Mouse (Mus musculus) mesoderm, embryonic 11.5 days (tissue): Measurements from ENCODE around the gene Arv1.

Experiments
- DNase-seq: peaks from one replicate; pipeline ENCODE4 v3.0.0-alpha.2; 2012; ENCODE audit warnings: low read depth, low spot score

The Arv1 gene

DNA sequence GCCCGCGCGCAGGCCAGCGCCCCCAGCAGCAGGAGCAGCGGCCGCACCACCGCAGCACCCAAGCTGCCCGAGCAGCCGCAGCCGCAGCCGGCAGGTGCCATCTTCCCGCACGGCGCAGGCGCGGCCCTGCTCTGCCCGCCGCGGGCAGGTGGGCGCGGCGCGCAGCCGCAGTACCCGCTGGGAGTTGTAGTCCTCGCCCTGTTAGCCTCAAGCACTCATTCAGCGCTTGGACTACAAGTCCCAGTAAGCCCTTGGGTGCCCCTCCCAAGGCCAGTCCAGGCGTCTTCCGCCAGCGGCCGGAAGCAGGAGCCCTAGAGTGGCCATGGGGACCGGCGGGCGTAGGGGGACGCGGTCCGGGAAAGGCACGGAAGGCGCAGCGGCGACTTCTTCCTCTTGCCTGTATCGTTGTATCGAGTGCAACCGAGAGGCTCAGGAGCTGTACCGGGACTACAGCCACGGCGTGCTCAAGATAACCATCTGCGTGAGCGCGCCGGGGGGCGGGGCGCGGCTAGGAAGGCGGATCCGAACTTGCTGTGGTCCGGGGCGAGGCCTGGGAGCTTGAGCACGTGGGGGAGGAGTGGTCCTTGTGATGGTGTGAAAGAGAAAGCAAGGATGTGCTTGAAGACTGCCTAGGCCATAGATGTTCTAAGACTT lies at the start of gene Arv1, which contains the start of gene Ttc13:
Arv1 (plus strand) TSS at position 278 of the 654 bp plus-strand sequence.
Ttc13 (minus strand) TSS at position 122 of the 654 bp plus-strand sequence.
- DNase-seq: peak; percentile 98

DNA sequence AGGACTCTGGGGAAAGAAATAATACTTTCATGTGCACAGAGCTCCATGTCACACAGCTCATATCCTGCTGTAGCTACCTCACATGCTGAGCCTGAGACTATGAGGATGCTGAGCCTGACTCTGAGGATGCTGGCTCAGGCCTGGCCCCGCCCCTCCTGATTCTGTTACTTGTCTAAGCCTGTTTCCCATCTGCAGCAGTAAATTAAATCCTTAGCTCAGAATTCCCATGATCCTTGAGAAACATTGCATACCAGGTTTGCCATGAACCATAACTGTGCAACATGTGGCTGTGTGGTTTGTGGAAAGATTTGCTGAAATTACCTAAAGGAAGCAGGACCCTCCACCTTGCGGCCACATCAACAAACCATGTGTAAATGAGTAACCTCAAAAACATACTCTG lies 49.6 kb upstream of the Arv1 start:
- DNase-seq: peak; percentile 24

DNA sequence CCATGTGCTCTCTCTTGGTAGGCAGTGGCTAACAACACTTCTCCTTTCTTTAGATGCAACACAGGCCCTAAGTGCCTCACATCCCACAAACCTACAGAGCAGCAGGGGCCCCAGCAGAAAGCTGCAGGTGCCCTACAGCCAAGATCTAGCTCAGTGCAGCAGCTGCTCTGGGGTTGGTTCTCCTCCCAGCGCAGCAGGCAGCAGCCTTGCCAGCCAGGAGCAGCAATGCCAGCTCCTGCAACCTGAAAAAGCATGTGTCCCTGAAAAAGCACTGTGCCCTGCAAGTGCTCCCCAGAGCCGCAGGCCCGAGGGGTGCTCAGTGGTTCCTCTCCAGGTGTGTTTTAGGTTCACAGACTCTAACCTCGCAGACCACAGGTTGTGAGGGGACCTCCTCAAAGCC lies 45.3 kb upstream of the Arv1 start:
- DNase-seq: no peak

DNA sequence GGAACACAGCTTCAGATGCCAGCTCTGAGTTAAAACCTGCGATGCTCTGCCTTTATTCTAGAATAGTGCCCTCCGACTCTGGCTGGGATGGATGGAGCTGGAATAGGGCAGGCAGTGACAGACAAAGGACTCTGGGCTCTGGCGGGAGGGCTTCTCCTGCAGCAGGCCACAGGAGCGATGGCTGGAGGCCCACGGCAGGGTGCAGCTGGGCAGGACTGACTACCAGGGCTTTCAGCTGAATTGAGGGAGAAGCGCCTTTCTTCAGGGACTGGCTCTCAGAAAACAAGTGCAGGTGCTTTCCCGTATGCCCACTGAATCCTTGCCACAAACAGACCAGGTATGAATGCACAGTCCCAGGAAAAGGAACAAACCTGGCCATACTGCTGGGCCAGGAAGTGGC lies 44.9 kb upstream of the Arv1 start:
- no peak for DNase-seq

DNA sequence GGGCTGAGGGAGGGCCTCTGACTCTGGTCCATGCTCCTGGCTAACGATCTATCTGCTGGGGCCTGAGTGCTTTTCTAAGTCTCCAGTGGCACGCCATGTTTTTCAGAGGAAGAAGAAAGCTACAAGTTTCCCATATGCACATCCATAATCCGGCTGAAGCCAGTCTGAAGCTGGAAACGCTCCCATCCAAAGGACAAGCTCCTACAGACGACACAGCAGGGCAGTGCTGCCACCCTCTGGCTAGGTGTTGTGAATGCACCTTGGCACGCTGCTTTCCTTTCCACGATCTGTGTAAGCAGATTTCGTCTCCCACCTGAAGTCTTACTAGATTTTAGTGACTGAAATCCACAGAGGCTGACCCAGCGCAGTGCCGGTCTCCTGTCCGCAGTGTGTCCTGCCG lies 44.5 kb upstream of the Arv1 start:
- peak; percentile 82 for DNase-seq

DNA sequence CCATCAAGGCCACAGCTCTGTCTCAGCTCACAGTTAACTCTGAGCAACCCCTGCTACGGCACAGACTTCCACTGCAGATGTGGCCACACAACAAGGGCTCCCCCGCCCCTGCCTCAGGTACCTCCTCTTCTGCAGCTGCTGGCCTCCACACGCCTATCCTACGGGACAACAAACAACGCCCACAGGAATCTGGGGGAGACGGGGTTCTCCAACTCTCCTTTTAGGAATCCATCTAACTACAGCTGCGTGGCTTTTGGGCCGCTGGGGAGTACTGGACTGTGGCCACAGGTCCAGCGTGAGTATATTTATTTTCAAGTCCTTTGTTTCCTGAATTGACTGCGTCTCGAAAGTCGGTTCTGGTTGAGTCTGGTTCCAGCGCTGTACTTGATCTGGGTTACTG lies 43.7 kb upstream of the Arv1 start:
- no peak for DNase-seq

DNA sequence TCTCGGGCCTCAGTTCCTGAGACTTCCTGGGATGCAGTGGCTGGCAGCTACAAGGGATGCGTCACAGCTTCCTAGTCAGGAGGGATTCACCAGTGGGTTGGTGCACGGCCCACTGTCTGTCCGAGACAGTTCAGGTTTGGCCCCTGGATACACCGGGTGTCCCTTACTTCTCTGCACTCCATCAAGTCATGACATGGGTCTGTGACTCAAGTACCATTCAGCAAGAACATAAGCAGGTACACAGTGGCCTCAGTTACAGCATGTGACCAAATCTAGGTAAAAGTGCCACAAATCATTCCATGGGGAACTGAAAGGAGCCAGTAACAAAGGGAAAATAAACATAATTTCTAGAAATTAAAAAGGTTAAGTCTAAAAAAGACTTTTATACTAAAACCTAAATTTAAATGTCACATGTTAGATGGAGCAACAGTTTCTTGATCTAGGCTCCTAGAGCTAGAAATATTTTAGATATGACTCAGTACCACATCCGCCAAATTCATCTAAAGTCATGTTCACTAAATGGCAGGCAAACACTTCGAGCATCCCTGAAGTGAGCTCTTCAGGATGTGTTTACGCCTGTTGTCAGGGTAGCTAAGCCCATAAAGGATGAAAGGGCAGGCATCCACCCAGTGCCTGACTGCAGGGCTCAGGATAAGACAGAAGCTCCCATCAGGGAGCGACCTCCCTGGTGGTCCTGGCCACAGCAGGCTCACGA lies 40.7 kb upstream of the Arv1 start:
- no peak for DNase-seq

DNA sequence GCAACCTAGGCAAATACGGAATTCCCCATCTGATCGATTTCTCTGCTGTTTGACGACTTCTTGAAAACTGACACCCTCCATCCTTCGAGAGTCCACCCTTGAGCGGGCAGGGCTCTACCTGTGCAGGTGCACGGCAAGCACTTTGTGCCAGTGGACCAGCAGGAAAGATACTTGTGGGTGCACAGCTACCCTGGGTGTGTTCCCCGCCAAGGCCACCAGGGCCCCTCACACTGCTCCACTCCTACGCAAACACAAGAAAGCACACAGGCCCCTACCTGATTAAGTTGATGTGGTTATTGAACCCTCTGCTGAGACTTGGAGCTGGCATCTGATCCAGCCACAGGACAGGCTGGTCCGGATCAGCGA lies 40.2 kb upstream of the Arv1 start:
- no peak for DNase-seq

DNA sequence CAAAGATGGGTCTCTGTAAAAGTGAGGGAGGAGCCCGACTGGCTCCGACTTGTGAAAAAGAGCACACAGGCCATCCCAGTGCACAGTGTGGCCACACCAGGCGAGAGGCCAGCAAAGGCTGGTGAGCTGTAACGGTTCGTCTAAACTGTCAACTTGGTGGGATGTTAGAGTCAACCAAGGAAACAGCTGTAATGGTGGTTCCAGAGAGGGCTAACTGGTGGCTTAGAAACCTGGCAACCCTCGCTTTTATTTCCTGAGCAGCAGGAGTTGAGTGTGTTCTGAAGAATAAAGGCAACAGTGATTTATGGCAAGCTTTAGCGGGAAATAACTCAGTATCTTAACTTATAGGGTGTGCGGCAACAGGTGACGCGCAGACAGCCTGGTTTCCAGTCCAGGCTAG lies 39.7 kb upstream of the Arv1 start:
- DNase-seq: no peak

DNA sequence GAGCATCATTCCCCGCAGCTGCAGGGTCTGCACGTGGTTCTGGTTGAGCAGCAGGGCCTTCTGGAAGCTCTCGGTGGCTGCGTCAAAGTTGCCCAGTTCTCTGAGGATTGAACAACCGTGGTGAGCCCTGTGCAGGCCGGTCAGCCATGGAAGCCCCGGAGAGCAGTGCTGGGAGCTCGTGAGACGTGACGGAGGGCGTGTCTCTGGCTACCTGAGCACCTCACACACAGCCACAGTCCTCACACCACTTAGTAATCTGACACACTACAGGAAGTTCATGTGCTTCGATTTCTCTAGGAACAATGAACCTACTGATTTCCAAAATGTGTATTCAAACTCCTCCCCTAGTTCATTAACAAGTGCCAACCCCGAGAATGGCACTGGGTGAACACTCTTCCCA lies 33.0 kb upstream of the Arv1 start:
- DNase-seq: no peak

DNA sequence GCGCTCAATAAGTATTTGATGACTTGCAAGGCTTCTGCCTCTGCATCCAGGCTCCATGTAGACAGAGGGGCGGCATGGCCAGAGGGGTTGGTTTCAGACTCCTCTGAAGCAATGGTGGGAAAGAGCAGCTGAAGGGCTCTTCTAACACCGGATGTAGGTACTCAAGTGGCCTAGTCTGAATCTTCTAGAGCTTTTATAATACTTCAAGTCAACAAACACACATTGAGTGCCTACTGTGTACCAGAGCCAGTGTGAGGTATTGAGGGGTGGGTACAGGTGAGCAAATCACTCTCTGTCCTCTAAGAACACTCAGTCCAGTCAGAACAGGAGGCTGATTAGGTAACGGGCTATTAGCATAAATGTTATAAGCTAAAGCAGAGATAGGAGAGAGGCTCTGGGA lies 30.2 kb upstream of the Arv1 start:
- no peak for DNase-seq

DNA sequence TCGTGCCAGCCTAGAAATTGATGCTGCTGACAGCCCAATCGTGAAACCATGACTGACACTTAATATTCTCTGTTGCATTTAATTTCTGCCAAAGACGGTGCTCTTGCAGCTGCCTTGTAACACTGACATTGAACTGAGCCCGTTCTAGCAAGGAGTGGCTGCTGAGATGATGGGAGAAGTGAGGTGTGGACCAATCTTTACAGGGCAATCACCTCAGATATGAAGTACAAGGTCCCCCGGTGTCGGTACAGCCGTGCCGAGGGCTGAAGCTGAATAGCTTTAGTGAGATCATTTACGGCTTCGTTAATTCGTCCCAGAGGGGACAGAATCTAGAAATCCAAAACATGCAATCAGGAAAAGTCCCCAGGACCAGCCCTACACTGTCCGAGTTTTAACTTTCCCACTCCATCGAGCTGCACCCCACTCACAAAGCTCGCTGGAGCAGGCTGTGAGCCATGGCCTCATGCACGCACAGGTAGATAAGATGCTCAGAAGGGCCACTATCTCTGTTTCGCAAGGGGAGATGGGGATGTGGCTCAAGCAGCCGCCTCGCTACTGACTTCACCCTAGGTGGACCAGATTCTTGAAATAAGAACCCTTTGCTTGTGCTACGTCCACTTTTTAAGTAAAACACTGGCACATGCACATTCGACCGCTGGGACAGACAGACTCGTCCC lies 26.4 kb upstream of the Arv1 start:
- no peak for DNase-seq

DNA sequence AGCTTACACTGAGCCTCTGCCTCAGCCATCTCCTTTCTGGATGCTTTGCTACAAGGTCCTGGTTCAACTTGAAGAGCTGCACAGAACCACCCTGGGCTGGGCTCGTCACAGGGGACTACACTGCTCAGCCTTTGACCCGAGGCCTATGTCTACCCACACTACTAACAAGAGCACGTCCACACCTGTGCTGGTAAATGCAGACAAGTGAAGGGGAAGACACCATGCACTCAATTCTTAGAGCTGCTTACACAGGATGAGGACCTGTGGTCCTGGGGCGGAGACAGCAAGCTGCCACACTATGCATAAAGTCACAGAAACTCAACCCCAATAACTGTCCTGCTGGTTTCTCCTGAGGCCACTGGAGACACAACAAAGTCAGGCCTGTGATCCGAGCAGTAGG lies 21.7 kb upstream of the Arv1 start:
- no peak for DNase-seq

DNA sequence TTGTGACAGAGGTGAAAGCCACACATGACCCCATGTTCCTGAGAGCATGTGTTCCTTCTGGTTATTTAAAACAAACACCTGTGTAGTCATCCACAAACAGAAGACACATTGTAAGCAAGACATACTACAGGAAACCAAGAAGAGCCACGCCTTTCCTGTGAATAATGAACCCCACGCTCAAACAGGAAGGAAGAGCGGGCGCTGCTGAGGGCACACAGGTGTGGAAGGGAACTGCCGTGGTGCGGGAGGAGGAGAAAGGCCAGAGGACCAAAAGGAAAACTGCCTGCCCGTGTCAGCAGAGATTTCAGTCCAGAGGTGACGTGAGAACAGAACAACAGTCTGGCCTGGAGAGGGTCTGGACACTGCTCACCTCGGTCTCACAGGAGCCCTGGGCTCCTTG lies 20.9 kb upstream of the Arv1 start:
- no peak for DNase-seq

DNA sequence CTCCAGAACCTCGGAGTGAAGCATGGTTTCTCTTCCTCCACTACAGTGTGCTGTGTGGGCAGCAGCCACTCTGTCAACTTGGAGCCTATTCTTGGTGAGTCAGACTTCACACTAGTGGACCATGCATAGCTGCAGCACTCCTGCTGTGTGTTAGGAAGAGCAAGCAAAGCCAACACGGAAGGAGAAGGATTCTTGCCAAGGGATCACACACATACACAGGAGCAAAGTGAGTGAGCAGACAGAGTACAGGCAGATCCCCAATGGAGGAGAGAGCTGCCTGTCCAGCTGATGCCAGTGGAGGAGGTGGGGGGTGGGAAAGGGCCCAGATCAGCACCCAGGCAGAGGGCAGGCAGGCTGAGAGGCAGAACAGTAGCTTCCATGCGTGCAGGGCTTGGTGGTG lies 19.8 kb upstream of the Arv1 start:
- DNase-seq: no peak

DNA sequence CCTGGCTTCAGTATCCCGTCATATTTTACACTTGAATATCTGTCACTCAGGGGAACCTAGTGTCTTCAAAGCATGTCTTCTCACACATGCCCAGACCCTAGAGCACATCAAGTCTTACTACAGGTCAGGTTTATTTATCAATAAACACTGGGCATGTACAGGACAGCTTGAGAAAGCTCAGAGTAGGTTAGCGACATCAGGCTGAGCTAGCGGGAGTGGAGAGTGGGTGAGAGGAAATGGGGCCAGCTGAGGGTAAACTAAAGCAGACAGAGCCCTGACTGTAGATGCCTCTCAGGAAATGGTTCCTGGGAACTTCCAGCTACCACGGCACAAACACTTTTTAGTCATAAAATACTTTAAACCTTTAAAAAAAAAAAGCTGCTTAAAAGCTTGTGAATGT lies 18.4 kb upstream of the Arv1 start:
- DNase-seq: no peak

DNA sequence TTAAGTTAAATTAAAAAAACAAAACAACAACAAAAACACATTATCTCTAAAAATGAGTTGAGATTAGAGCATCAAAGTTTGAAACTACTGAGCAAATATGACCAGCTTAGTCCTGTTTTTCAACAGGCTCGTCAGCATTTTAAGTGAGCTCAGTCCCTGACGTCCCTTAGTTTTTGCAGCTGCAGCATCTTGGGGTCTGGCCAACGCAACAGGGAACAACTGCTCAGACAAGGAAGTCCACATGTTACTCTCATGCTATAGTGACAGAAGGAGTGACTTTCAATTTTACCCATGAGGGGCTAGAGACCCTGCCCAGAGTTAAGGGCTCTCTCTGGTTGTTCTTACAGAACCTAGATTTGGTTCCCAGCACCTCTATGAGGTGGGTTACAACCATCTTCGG lies 17.6 kb upstream of the Arv1 start:
- DNase-seq: no peak

DNA sequence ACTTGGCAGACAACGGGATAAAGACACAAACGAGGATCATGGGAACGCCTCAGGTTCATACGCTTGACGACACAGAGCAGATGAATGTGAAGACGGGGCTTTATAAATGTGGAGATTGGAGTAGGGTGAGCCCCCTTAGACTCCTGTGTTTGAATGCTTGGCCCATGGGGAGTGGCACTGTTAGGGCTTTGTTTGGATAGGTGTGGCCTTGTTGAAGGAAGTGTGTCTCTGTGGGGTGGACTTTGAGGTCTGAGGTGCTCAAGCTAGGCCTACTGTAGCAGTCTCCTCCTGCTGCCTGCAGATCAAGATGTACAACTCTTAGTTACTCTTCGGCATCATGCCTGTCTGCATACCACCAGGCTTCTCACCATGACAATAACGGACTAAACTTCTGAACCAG lies 16.1 kb upstream of the Arv1 start:
- no peak for DNase-seq

DNA sequence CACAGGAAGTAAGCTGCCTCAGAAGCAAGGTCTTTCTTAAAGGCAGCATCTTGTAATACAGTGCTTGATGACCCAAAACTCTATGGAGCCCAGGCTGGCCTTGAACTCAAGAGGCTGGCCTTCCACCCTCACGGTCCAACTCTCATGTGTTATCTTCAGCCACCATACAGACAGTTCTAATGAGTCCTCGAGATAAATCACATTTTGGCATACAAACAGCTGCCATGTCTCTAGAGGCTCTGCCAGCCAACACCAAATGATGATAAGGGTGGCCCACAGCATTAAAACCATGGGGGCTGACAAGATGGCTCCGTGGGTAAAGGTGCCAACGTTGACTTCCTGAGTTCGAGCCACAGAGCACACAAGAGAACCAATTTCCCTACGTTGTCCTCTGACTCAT lies 8.7 kb upstream of the Arv1 start:
- DNase-seq: no peak

DNA sequence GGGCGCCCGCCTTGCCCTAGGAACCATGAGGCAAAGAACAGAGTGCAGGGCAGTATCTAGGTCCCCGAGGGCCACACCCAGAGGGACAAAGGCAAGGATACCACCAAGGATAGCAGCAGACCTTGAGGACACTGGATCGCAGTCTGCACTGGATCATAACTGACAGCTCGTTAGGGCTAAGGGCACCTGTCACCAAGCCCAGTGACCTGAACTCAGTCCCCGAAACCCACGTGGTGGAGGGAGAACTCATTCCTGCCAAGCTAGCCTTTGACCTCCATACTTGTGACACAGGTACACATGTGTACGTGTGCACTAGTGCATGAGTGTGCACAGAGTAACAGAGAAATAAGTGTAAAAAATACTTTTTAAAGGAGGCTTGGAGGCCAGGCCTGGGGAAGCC lies 6.2 kb upstream of the Arv1 start:
- no peak for DNase-seq

DNA sequence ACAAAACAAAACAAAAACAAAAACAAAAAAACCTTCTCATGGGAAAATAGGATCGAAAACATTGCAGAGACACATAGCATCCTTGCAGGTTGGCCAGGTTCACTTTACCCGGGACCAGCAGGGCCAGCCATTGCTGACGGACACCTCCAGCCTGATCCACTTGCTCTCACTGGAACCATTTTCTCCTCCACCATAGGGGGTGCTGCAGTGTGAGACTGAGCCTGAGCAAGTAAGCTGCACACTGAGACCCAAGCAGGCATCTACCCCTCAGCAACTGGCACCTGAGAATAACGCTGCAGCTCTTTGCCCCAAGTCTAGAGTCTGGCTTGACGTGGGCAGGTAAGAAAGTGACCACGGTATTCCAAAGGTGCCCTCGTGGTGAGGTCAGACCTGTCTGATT lies 1.8 kb upstream of the Arv1 start:
- no peak for DNase-seq

DNA sequence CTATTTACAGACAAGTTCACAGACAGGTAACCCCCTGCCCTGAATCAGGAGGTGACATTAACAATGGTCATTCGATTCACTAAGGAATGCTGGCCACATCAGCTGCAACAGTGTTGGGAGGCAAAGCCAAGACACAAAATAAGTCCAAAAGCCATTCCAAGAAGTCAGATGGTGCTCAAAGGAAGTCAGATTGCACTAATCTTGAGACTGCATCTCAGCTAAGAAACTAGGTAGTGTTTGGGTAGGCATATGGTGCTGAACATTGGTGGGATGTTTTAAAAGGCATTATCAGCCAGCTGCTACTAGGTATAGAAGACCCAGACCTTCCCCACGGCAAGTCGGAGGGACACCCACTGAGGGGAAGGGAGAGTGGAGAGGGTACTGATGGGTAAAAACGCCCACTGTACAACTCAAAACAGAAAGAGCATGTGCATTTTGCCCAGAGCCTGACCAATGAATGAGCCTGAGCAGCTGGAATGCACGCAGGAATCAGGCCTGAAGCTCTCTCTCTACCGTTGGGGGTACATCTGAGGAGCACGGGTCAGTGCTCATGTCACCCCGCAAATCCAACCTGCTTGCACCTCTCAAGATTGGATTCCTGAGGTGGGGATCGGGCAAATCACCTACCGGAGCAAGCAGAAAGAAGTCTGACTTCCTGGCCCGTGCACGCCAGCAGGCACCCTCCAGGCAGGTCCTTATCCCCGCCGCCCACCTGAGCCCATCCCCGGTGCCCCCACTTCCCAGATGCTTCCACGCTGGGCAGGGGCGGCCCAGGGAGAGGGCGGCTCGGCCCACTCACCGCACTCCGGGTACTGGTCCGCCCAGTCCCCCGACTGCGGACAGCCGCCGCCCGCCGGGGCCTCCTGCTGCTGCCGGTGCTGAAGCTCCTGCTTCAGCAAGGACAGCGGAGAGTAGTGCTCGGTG lies 739 bp upstream of the Arv1 start:
- no peak for DNase-seq
